Mouse (Mus musculus) heart, postnatal 0 days (tissue): Measurements from ENCODE around the gene Avp.

Source experiments
- CTCF ChIP-seq: IDR thresholded peaks from 2 replicates; pipeline ENCODE4 v1.5.1; 2016; ENCODE audit warnings: antibody characterized with exemption, control low read depth, low read depth
- EP300 ChIP-seq: IDR thresholded peaks from 2 replicates; pipeline ENCODE4 v1.6.1; 2016; ENCODE audit warnings: antibody characterized with exemption, low read depth

DNA sequence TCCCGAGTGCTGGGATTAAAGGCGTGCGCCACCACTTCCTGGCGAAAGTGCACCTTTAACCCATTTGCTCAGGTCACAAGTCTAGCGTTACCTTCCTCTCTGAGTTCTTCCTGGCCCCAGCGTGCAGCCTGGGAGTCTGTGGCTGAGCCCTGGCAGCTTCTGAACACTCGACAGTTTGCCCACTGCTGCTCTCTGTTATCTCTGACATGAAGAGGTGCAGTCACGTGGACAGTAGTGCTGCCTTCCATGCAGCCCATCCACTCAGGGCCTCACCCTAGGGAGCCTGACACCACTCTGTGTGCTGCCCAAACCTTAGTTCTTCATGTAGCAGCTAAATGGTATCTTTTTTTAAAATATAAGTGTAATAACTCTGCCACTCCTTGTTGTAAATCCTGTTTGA is 35.4 kb downstream of the Avp start:
- no peak for TF ChIP-seq CTCF
- TF ChIP-seq EP300: no peak
